In the genomic region with DNA sequence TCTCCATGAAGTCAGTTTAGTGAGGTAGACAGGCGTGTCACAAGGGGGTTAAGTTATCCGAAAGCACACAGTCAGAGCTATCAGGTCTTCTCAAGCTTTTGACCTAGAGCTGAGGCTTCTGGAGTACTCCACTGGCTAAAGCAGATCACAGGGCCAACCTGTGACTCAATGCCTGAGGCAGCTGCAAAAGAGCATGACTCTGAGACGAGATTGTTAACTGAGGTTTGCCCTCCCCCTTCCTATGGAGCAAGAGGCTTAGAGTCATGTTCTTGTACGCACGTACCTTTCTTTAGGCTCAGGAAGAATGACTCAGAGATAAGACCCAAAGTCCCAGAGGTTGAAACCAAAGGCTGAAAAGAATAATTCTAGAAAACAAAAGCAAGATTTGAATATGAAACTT, we compare ENCODE assay signal across 27 mouse cellular contexts. TPM values are rescaled to one million over a fixed set of nuclear protein-coding genes. Genes with fewer than 3 reads are reported as not detected.
"Had no signal": no experiment of that assay in that cellular context is flagged by ENCODE, and none has a peak within 500 bp of the region (broad histone marks: within the 10 kb centered on the region; RNA-seq: fewer than 3 reads in every experiment).

No protein-coding gene starts in this region.

- H3K4me2 ChIP-seq: heart, embryonic 11.5 days; heart, embryonic 13.5 days; heart, embryonic 15.5 days; hindbrain, embryonic 14.5 days; intestine, embryonic 15.5 days; kidney, embryonic 15.5 days; limb, embryonic 13.5 days; limb, embryonic 15.5 days; liver, embryonic 12.5 days had no signal

- H3K27me3 ChIP-seq: heart, embryonic 13.5 days; heart, embryonic 15.5 days; intestine, embryonic 15.5 days; kidney, embryonic 15.5 days; limb, embryonic 13.5 days; limb, embryonic 15.5 days; liver, embryonic 12.5 days had no signal

- H3K9me3 ChIP-seq: heart, embryonic 13.5 days; heart, embryonic 15.5 days; intestine, embryonic 15.5 days; kidney, embryonic 15.5 days; limb, embryonic 13.5 days; limb, embryonic 15.5 days; liver, embryonic 12.5 days had no signal

- H3K4me3 ChIP-seq: gastrocnemius, adult 2 months; heart, adult 2 months; heart, embryonic 13.5 days; heart, embryonic 15.5 days; intestine, embryonic 15.5 days; kidney, embryonic 15.5 days; left cerebral cortex, adult 2 months; limb, embryonic 13.5 days; limb, embryonic 15.5 days; liver, embryonic 12.5 days had no signal

- H3K36me3 ChIP-seq: heart, embryonic 13.5 days; heart, embryonic 15.5 days; intestine, embryonic 15.5 days; kidney, embryonic 15.5 days; limb, embryonic 13.5 days; limb, embryonic 15.5 days; liver, embryonic 12.5 days had no signal

- DNase-seq: gastrocnemius, adult 2 months; gastrocnemius, postnatal 10 days; gastrocnemius, postnatal 36 days; heart, adult 11 months; heart, adult 2 months; heart, postnatal 14 days; heart, postnatal 36 days; kidney, adult 2 months; kidney, adult 9 months; kidney, postnatal 14 days; kidney, postnatal 36 days; layer of hippocampus, adult 9-11 months had no signal

- H3K27ac ChIP-seq: gastrocnemius, adult 2 months; heart, adult 2 months; heart, embryonic 13.5 days; heart, embryonic 15.5 days; hindbrain, embryonic 14.5 days; intestine, embryonic 15.5 days; kidney, embryonic 15.5 days; kidney, postnatal 0 days; left cerebral cortex, adult 2 months; limb, embryonic 13.5 days; limb, embryonic 15.5 days; liver, embryonic 12.5 days; liver, embryonic 14.5 days had no signal

- ATAC-seq: hindbrain, embryonic 16.5 days; inflammation-experienced regulatory T-cells, adult 6 months; intestine, embryonic 15.5 days; intestine, postnatal 0 days; liver, embryonic 12.5 days had no signal

- H3K9ac ChIP-seq: heart, embryonic 13.5 days; heart, embryonic 15.5 days; hindbrain, embryonic 14.5 days; intestine, embryonic 15.5 days; kidney, embryonic 15.5 days; limb, embryonic 13.5 days; limb, embryonic 15.5 days; liver, embryonic 12.5 days; liver, embryonic 14.5 days had no signal

- H3K4me1 ChIP-seq: heart, embryonic 13.5 days; heart, embryonic 15.5 days; intestine, embryonic 15.5 days; kidney, embryonic 15.5 days; limb, embryonic 13.5 days; limb, embryonic 15.5 days; liver, embryonic 12.5 days had no signal

RNA-seq across cellular contexts. Expression of a gene that starts 32.9 kb away (rescaled TPM):
- polyA plus RNA-seq: inflammation-experienced regulatory T-cells, adult 6 months had no signal
